Mouse (Mus musculus) left cerebral cortex, adult 2 months (tissue): ENCODE results near the gene Dnajc15. TPM values are rescaled to one million over a fixed set of nuclear protein-coding genes. Genes with fewer than 3 reads are reported as not detected.
A peak's percentile ranks its signal among the peaks of the same experiment; 100 is the strongest.

Source experiments
- DNase-seq, 2 experiments: peaks; one replicate each; pipeline ENCODE4 v3.0.0; 2021 to 2022; ENCODE audit warnings: low spot score in 2 of 2, mixed read lengths in 1 of 2; ENCODE audit errors: extremely low spot score in 1 of 2
- H3K27ac ChIP-seq: fragments of 200-600 bp; 2 replicates; pipeline ENCODE4 v1.8.1; 2022
- H3K4me3 ChIP-seq: fragments of 200-600 bp; 2 replicates; pipeline ENCODE4 v1.8.1; 2022
- CTCF ChIP-seq: fragments of 200-600 bp; IDR thresholded peaks from 2 replicates; pipeline ENCODE4 v1.8.1; 2022; ENCODE audit warnings: antibody characterized with exemption, mild to moderate bottlenecking, moderate library complexity
- intact Hi-C: fragments of 180-260 bp; cut with DNase I; formaldehyde crosslinking; loops from one replicate; pipeline ENCODE4 v1.15.1; 2025
- long read RNA-seq, 2 experiments: library from polyadenylated mRNA; stranded (forward); transcript quantifications; one replicate each; pipeline ENCODE4 v2.0.0; 2021; ENCODE audit warnings: borderline mapping rate in 2 of 2
- total RNA-seq, 2 experiments: library from RNA; stranded (reverse); gene quantifications; 2 replicates each; pipeline ENCODE4 v1.2.3; 2021

Gene Dnajc15
- 10 to 100 TPM; 66.7 to 72.8 TPM for total RNA-seq
- long read RNA-seq, experiment 1, full-length matches to known transcripts, result 23 of 40 reads
- long read RNA-seq, experiment 1, partial matches to known transcripts, result 0 of 40 reads
- long read RNA-seq, experiment 1, other reads (novel, unspliced or antisense), result 17 of 40 reads
- long read RNA-seq, experiment 2, full-length matches to known transcripts, result 12 of 23 reads
- long read RNA-seq, experiment 2, partial matches to known transcripts, result 0 of 23 reads
- long read RNA-seq, experiment 2, other reads (novel, unspliced or antisense), result 11 of 23 reads

GRCm38 (mm10) chr14:77874304-77875241 lies at the start of gene Dnajc15:
Dnajc15 (minus strand) TSS chr14:77875125.
- TF ChIP-seq CTCF, result peak; percentile 4
- H3K4me3 ChIP-seq, result peak within 1 kb of the TSS; percentile 77
- H3K27ac ChIP-seq, result peak within 1 kb of the TSS; percentile 72
- intact Hi-C loops, result no loop called here
- peak; percentile 86 to 91 for DNase-seq

GRCm38 (mm10) chr14:77923076-77923865 lies 48.3 kb upstream of the Dnajc15 start:
- no peak for DNase-seq
- intact Hi-C loops, result no loop called here
- H3K27ac ChIP-seq, result no peak overlapping the region
- TF ChIP-seq CTCF, result no peak
- no peak overlapping the region for H3K4me3 ChIP-seq

GRCm38 (mm10) chr14:77921641-77922040 lies 46.7 kb upstream of the Dnajc15 start:
- intact Hi-C loops, result no loop called here
- no peak for TF ChIP-seq CTCF
- DNase-seq, result no peak
- no peak overlapping the region for H3K4me3 ChIP-seq
- H3K27ac ChIP-seq, result no peak overlapping the region

GRCm38 (mm10) chr14:77915776-77916175 lies 40.9 kb upstream of the Dnajc15 start:
- no peak overlapping the region for H3K27ac ChIP-seq
- TF ChIP-seq CTCF, result no peak
- intact Hi-C loops, result no loop called here
- no peak overlapping the region for H3K4me3 ChIP-seq
- no peak for DNase-seq

DNA sequence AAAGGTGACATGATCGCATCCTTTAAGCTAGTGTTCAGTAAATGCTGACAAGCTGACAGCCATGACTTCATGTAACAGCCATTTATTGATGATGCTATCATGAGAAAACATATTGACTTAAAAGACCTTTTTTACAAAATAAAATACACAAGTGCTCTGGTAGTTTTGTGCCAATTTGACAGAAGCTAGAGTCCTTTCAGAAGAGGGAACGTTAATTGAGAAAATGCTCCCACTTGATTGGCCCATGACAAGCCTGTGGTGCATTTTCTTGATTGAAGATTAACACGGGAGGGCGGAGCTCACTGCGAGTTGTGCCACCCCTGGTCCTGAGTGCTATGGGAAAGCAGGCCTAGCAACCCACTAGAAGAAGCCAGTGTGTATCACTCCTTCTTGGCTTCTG lies 31.7 kb upstream of the Dnajc15 start:
- H3K4me3 ChIP-seq, result no peak overlapping the region
- intact Hi-C loops, result no loop called here
- no peak overlapping the region for H3K27ac ChIP-seq
- no peak for TF ChIP-seq CTCF
- no peak for DNase-seq

GRCm38 (mm10) chr14:77905466-77905865 lies 30.5 kb upstream of the Dnajc15 start:
- intact Hi-C loops, result no loop called here
- TF ChIP-seq CTCF, result no peak
- Histone ChIP-seq H3K27ac (no peak overlapping the region), H3K4me3 (no peak overlapping the region)
- DNase-seq, result no peak

- intact Hi-C loops, result no loop called here
These were observed 29.3 kb upstream of the Dnajc15 start, which contains the start of gene Epsti1 for GRCm38 (mm10) chr14:77904171-77904762. Epsti1 (plus strand) TSS chr14:77904239.

GRCm38 (mm10) chr14:77902541-77902940 lies 27.6 kb upstream of the Dnajc15 start:
- no peak for TF ChIP-seq CTCF
- DNase-seq, result no peak
- no peak overlapping the region for H3K27ac ChIP-seq
- H3K4me3 ChIP-seq, result no peak overlapping the region
- intact Hi-C loops, result no loop called here

More at GRCm38 (mm10) chr14:77904171-77904762, 29.3 kb upstream of the Dnajc15 start, which contains the start of gene Epsti1:
- TF ChIP-seq CTCF, result no peak
- no peak for DNase-seq
- no peak within 1 kb of the TSS for H3K4me3 ChIP-seq
- no peak within 1 kb of the TSS for H3K27ac ChIP-seq

DNA sequence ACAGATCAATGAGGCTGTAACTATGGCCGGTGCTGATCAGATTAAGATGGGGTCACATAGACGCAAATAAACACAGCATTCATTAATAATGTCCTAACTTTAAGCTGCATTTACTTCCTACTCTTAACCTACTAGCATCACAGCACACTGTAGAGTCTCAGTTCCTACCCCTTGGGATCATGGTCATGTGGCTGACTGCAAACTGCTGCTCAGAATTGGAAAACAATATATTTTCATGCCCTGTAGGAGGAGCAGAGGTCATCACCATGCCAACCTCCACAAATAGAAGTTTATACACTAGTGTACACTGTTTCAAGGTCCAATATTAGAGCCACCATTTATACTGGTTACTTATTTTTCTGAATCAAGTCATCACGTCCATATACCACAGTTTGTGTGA lies 21.0 kb upstream of the Dnajc15 start:
- no peak for TF ChIP-seq CTCF
- H3K4me3 ChIP-seq, result no peak overlapping the region
- intact Hi-C loops, result no loop called here
- no peak overlapping the region for H3K27ac ChIP-seq
- DNase-seq, result no peak

- DNase-seq, result no peak
- H3K27ac ChIP-seq, result no peak overlapping the region
- TF ChIP-seq CTCF, result no peak; the same call in 1 of the 2 replicates
- H3K4me3 ChIP-seq, result no peak overlapping the region
- intact Hi-C loops, result no loop called here
These were observed 15.0 kb upstream of the Dnajc15 start for GRCm38 (mm10) chr14:77889911-77890310.

DNA sequence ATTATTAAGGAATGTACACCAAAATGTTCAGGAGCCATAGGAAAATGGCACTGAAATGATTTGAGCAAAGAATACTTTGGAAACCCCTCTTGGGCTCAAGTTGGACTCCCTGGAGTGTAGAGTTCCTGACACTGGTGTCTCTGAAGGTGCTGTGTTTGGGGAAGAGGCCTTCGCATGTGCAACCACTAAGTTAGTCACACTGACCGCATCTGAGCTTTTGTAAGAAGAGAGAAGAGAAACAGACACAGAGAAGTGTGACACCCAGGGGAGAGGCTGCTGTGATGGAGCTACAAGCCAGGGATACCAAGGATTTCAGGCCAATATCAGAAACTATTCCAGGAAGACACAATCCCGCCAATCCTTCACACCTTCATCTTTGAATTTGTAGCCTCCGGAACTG lies 12.0 kb upstream of the Dnajc15 start:
- no peak for TF ChIP-seq CTCF
- no peak for DNase-seq
- Histone ChIP-seq H3K27ac (no peak overlapping the region), H3K4me3 (no peak overlapping the region)
- intact Hi-C loops, result no loop called here
